Mouse (Mus musculus) heart, postnatal 36 days (tissue): ENCODE measurements at regions not wholly inside any gene's neighbourhood (a gene's known extent, or its start where the extent isn't known, plus 50 kb on each side); places are given as distances from the start of the nearest gene placed in this dataset.

Experiments used
- DNase-seq, 2 experiments: peaks; one replicate each; pipeline ENCODE4 v3.0.0; 2021 to 2022
- intact Hi-C: fragments of 180-260 bp; cut with DNase I; formaldehyde crosslinking; loops from one replicate; pipeline ENCODE4 v1.15.1; 2025

DNA sequence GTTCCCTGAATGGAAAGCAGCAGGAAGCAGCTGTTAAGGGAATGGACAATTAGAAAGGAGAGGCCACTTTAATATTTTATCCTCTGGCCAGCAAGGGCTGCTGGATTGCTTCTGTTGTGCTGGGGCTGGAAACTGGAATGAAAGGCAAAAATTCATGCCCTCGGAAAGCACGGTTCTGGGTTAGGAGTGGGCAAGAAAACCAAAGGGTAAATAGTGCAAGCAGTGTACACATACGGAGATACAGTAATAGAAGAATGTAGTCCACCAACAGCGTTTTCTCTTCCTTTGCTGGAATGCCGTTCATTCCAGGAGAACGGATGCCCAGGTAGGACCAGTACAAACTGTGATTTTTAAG lies 50.8 kb upstream of the Zfr start:
- no peak for DNase-seq
- intact Hi-C loops, result loop anchor here (1.0 to 5.0 kb wide), 2 partner anchors 17 to 70 kb away; partner anchors contain the start of gene Sub1

DNA sequence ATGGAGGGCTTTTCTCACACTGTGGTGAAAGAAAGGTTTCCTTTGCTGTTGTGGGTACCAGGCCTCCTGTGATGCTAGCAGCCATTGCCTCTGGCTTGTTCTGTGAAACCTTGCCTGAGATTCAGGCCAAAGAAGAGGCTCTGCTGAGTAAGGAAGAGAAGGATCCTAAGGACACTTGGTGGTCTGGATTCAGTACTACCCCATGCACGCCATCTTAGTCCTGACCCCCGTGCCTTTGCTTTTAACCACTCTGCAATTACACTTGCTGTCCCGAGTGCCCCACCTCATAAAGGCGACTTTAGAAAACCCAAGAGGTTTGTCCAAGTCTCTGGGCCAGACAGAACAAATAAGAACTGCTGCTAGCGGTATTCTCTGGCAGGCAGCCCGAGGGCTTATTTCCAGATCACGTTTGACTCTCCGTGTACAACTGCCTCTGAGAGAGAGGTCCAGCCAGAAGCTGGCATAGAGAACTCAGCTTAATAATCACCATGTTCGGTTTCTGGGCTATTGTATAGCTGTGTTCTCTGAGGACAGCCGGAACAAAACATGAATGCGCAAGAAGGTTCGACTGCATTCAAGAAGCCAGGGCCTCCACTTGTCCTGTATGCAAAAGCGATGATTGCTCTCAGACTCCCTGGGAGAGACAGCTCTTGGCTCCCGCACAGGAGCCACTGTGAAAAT lies 51.3 kb upstream of the Zfr start:
- DNase-seq, result peak; percentile 89 to 90
- intact Hi-C loops, result loop anchor here (5.0 kb wide), 1 partner anchor 69 kb away; the partner anchor contains the start of gene Sub1

DNA sequence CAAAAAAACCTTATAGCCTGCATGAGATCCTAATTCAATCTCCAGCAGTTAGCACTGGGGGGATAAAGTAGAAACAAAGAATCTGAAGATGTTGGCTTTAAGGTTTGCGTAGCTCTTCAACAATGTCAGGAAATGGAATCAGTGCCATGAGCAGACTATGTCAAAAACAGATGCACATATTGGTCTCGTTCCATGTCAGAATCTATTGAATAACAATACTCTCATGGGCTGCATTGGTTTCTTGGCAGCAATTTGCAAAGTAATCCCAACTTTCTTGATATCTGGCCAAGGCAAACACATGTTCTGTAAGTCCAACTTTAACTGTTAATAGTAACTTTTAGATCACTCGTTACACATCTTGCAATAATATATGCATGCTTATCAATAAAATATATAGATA lies 58.1 kb upstream of the Sub1 start:
- intact Hi-C loops, result loop anchor here (5.0 kb wide), 1 partner anchor 63 kb away; no protein-coding TSS in a partner anchor
- peak in 1 of 2 experiments; percentile 5 for DNase-seq

DNA sequence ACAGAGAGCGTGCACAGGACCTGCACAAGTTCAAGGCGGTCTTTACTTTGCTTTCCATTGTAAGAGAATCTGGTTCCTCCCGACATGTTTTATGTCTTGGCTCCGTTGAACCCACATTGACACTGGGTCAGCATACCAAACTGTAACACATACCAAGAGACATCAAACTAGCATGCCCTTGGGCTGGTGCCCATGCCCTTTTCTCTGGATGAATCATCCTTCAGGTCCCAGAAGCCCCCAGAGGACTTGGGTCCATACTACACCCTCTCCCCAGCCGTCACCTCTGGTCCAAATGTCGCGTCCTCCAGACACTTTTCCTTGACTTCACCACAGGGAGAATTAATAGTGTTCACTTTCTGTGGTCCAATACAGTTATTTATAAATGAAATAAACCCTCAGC lies 56.8 kb upstream of the Sub1 start:
- intact Hi-C loops, result loop anchor here (5.0 kb wide), 1 partner anchor 61 kb away; no protein-coding TSS in a partner anchor

DNA sequence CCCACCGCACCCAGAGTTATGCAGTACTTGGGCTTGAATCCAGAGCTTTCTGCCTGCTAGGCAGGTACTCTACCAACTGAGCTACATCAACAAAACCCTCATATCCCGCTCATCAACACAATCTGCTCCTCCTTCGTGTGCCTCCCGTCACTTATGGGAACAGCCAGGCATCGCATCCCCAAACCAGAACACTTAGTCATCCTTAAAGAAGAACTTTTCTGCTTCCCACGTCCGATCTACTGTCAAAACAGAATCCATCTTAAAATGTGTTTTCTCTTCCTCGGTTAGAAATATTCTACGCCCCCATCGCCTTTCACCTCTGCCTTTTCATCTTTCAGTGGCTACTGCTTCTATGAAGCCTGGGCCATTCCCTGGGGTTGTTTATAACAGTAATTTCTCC lies 52.2 kb upstream of the Sub1 start:
- intact Hi-C loops, result no loop called here
- DNase-seq, result no peak

More for the DNA sequence above, 56.8 kb upstream of the Sub1 start:
- DNase-seq, result no peak

DNA sequence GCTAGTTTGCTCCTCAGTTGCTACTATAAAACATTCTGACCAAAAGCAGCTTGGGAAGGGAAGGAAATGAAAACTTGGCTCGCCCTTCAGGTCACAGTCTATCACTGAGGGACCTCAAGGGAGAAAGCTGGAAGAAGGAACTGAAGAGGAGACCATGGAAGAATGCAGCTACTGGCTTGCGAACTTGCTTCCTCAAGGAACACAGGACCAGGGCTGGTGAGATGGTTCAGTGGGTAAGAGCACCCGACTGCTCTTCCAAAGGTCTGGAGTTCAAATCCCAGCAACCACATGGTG lies 51.4 kb upstream of the Sub1 start:
- DNase-seq, result peak in 1 of 2 experiments; percentile 8
- intact Hi-C loops, result no loop called here

DNA sequence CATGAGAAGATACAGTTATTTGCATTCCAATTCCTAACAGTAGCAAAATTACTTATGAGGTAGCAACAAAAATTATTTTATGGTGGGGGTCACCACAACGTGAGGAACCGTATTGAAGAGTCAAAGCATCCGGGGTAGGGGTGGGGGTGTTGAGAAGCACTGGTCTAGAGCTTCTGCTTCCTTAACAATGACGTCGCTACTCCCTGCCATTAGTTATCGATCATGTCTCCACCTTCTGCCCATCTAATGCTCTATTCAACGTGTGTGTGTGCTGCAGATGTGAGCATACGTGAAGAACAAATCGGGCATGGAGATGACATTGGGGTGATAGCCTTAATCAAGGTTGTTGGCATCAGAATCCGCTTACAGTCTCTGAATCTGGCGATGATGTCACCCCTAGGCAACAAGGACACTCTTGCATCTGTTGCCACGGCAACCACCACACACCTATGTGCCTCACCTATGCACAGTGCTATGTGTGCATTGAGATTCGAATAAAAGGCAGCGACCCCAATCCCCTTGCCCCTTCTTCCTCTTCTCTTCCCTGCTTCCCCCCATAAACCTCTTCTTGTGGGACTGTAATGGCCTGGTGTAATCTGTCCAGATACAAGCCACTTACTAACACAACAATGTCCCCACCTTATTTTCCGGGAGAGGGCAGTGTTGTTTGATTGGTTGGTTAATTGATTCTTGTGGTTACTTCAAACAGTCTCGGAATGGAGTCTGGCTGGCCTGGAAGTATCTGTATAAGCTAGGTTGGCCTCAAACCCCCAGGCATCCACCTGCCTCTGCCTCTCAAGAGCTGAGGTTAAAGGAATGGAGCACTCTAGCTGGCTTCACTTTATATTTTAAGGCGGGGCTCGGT lies 50.8 kb upstream of the Sub1 start:
- DNase-seq, result no peak
- intact Hi-C loops, result no loop called here
